Mouse (Mus musculus) heart, embryonic 10.5 days (tissue): ENCODE measurements around the gene Tmem119. TPM values are rescaled to one million over a fixed set of nuclear protein-coding genes. Genes with fewer than 3 reads are reported as not detected.
"Not testable (repeated sequence)": the region's sequence is repeated elsewhere in the genome, so short reads cannot be mapped to it uniquely, and the experiment has no call there.

Experiments used
- DNase-seq: peaks from one replicate; pipeline ENCODE4 v3.0.0-alpha.2; 2017; ENCODE audit warnings: low spot score
- H3K27ac ChIP-seq: fragments of 300-500 bp; sonication (generic); 2 replicates; pipeline ENCODE4 v1.5.1; 2016; ENCODE audit warnings: mild to moderate bottlenecking
- H3K27me3 ChIP-seq: fragments of 300-500 bp; sonication (generic); 2 replicates; pipeline ENCODE4 v1.6.1; 2016; ENCODE audit warnings: mild to moderate bottlenecking; ENCODE audit not compliant: poor library complexity, insufficient read depth, severe bottlenecking
- H3K36me3 ChIP-seq: fragments of 300-500 bp; sonication (generic); 2 replicates; pipeline ENCODE4 v1.6.1; 2016; ENCODE audit warnings: mild to moderate bottlenecking, moderate library complexity
- H3K4me1 ChIP-seq: fragments of 300-500 bp; sonication (generic); 2 replicates; pipeline ENCODE4 v1.6.1; 2016; ENCODE audit warnings: mild to moderate bottlenecking
- H3K4me3 ChIP-seq: fragments of 300-500 bp; sonication (generic); 2 replicates; pipeline ENCODE4 v1.5.1; 2016; ENCODE audit warnings: mild to moderate bottlenecking, moderate library complexity
- H3K9me3 ChIP-seq: fragments of 300-500 bp; sonication (generic); 2 replicates; pipeline ENCODE4 v1.6.1; 2016; ENCODE audit warnings: mild to moderate bottlenecking, moderate library complexity
- WGBS: fragments of 180-500 bp; shearing (Covaris S2); methylation state at CpG from one replicate; pipeline ENCODE4 v1.1.7; 2016; 5-methylcytosine and 5-hydroxymethylcytosine counted together
- polyA plus RNA-seq: library from polyadenylated mRNA; unstranded; fragments of >200 nt; fragmentation: Nextera tagmentation; extraction: Ambion mirVana; gene quantifications from 2 replicates; pipeline ENCODE4 v1.2.1, GENCODE M21; 2016

Tmem119 gene
- polyA plus RNA-seq, 1 experiment from 2014 or later, result 42.1 TPM

DNA sequence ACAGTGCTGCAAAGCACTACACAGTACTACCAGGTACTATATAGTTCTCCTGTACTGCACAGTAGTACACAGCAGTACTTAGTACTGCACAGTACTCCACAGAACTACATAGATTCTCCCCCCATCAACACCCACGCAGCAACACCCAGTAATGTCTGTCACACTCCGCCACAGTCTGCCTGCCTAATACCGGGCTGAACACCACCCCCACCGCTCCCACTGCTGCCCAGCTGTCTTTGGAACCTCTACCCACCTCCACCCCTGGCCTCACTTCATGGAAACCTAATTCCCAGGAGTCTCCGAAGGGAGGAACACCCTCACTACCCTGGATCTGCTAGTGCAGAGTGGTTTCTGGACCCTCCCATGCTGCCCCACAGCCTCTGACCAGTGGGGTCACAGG lies 19.6 kb downstream of the Tmem119 start:
- H3K9me3 ChIP-seq, result no peaks in the 10 kb centered on the region
- DNase-seq, result no peak
- WGBS, result 85% methylated on average over 5 of the region's 5 CpGs

DNA sequence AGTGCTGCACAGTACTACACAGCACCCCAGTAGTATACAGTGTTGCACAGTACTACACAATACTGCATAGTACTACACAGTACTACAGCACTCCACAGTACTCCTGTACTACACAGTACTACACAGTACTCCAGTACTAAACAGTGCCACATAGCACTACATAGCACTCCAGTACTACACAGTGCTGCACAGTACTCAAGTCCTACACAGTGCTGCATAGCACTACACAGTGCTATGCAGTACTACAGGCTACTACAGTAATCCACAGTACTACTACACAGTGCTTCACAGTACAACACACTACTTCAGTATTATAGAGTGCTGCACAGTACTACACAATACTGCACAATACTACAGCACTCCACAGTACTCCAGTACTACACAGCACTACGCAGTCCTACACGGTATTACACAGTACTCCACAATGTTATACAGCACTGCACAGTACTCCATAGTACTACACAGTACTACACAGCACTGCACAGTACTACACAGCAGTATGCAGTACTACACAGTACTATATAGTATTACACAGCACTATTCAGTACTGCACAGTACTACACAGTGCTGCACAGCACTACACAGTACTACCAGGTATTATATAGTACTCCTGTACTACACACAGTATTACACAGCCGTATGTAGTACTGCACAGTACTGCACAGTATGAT lies 20.1 kb downstream of the Tmem119 start:
- Histone ChIP-seq H3K36me3 (peaks cover 34% of the 10 kb centered on the region), H3K4me3 (no peak overlapping the region), H3K4me1 (peaks cover 20% of the 10 kb centered on the region), H3K9me3 (no peaks in the 10 kb centered on the region), H3K27me3 (no peaks in the 10 kb centered on the region; the same call in 1 of the 2 replicates), H3K27ac (no peak overlapping the region)
- WGBS, result 85% methylated on average over 3 of the region's 3 CpGs
- DNase-seq, result no peak

More for the DNA sequence above, 19.6 kb downstream of the Tmem119 start:
- Histone ChIP-seq H3K4me3 (no peak overlapping the region), H3K27me3 (no peaks in the 10 kb centered on the region; the same call in 1 of the 2 replicates), H3K4me1 (peaks cover 20% of the 10 kb centered on the region), H3K36me3 (peaks cover 29% of the 10 kb centered on the region), H3K27ac (no peak overlapping the region)

DNA sequence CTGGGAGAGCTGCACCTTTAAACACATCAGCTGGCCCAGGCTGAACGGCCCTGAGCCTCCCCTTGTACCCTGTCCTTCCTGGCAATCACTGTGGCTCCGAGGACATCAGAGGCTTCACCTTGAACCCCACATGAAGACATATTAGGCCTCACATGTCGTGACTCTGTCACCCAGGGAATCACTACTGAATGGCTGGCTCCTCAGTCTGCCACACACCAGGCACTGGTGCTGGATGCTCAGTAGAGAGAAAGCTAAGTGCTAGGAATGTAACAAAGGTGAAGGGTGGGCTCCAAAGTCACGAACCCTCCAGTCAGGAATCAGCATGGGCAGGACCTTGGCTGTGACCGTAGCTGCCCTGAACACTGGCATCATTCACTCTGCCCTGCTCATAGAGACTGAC lies 20.7 kb downstream of the Tmem119 start:
- H3K27me3 ChIP-seq, result no peaks in the 10 kb centered on the region; the same call in 1 of the 2 replicates
- H3K27ac ChIP-seq, result no peak overlapping the region
- H3K4me1 ChIP-seq, result peaks cover 20% of the 10 kb centered on the region
- DNase-seq, result no peak
- H3K4me3 ChIP-seq, result no peak overlapping the region
- H3K36me3 ChIP-seq, result peaks cover 40% of the 10 kb centered on the region
- no peaks in the 10 kb centered on the region for H3K9me3 ChIP-seq
- 76% methylated on average over 5 of the region's 5 CpGs for WGBS

DNA sequence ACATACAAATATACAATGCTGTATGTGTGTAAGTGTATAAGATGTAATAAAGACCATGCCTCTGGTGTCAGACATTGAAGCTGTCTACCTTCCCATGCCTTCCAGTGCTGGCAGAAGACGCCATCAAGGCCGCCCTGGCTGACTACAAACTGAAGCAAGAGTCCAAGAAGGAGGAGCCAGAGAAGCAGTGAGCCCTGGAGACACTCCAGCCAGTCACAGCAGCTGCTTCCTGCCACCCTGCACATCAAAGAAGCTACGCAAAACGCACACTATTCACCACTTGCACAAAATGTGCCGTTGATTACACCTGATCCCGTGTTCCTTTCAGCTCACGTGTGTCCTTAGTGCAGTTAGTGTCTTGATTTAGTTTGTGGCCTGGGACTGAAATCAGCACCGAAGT lies 22.6 kb downstream of the Tmem119 start:
- H3K4me1 ChIP-seq, result peaks cover 18% of the 10 kb centered on the region
- not testable (repeated sequence) for H3K4me3 ChIP-seq, H3K9me3 ChIP-seq, DNase-seq, H3K27ac ChIP-seq, H3K27me3 ChIP-seq
- peaks cover 46% of the 10 kb centered on the region for H3K36me3 ChIP-seq
- 87% methylated on average over 8 of the region's 8 CpGs for WGBS

DNA sequence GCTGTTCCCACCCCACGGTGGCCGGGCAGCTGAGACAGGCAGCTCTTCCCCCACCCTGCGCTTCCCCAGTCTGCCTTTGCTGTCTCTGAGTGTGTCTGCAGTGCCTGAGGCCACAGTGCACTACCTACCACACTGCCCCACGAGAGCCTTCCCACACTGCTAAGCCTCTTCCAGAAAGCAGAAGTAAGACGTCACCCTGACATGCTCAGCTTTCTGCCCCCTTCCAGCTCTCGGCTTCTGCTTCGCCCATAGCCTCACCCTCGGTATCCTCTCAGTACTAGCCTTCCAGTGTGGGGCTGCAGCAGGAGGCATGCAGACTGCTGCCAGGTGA lies 23.5 kb downstream of the Tmem119 start:
- Histone ChIP-seq H3K9me3 (no peaks in the 10 kb centered on the region), H3K4me1 (peaks cover 13% of the 10 kb centered on the region), H3K4me3 (no peak overlapping the region), H3K27ac (no peak overlapping the region), H3K36me3 (peaks cover 46% of the 10 kb centered on the region), H3K27me3 (no peaks in the 10 kb centered on the region)
- no peak for DNase-seq
- 90% methylated on average over 8 of the region's 8 CpGs for WGBS

DNA sequence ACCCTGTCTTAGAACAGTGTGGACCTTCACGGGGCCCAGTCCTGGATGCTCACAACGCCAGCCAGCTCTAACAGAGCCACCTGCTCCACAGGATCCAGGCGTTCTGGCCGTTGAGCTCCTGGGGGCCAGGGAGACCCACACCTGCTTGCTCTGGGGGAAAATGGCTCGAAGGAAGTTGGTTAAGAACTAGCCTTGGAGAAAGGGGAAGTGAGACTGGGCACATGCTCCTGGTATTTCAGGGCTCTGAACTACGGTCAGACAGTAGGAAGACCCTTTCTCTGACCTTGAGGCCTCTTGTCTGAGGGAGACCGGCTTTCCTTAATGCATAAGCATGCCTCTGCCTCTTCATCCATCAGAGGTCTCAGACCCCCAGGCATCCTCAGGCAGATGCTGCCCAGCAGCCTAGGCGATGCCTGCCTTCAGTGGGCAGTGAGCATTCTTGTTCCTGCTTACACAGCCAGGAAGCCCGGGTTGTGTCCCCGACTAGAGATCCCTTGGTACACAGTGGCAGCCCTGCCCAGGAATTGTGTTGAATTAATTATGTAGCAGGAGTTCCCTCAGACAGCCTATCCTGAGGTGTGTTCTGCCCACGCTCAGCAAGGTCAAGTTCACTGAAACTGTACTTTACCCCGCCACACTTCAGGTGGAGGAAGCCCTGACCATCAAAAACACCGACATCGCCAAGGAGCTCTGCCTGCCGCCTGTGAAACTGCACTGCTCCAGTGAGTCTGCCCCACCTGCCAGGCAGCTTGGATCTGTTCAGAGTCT lies 24.0 kb downstream of the Tmem119 start:
- H3K36me3 ChIP-seq, result peaks cover 46% of the 10 kb centered on the region
- no peak overlapping the region for H3K27ac ChIP-seq
- 90% methylated on average over 15 of the region's 15 CpGs for WGBS
- H3K27me3 ChIP-seq, result no peaks in the 10 kb centered on the region
- no peak overlapping the region for H3K4me3 ChIP-seq
- no peak for DNase-seq
- no peaks in the 10 kb centered on the region for H3K9me3 ChIP-seq
- peaks cover 13% of the 10 kb centered on the region for H3K4me1 ChIP-seq

DNA sequence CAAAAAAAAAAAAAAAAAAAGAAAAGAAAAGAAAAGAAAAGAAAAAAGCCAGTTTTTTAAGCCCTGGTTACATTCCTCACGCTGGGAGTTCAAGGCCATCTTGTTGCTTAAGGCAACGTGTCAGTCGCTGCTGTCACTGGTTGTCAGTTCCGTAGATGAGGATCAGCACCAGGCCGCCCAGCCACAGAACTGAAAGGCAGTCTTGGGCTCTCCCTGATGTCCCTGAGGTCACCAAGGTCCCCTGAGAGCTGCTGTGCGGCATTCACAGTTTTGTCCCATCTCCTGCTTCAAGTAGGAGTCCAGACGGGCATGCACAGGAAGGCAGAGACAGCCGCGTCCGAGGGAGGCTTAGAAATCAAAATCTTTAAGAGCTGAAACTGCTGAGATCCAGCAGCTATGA lies 24.7 kb downstream of the Tmem119 start:
- H3K27ac ChIP-seq, result no peak overlapping the region
- no peak for DNase-seq
- 93% methylated on average over 10 of the region's 10 CpGs for whole genome bisulfite sequencing
- H3K36me3 ChIP-seq, result peaks cover 46% of the 10 kb centered on the region
- H3K4me1 ChIP-seq, result peaks cover 14% of the 10 kb centered on the region
- no peaks in the 10 kb centered on the region for H3K27me3 ChIP-seq
- no peaks in the 10 kb centered on the region for H3K9me3 ChIP-seq
- no peak overlapping the region for H3K4me3 ChIP-seq

DNA sequence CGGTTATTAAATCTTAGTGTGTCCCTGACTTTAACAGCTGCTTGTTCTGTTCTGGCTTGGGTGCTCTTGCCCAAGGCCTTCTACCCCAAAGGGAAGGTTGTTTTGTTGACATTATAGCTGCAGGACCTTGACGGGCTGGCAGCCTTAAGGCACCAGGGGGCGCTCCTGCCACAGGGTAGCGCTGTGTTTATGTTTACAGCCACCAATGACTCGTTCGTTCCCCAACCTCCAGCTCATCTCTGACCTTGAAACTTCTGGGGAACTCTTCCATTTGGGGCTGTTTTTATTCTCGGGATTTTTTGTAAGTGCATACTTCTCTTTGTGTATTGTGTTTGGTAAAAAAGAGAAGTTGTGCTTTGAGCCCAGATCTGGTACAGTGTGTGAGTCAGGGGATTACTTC lies 26.7 kb downstream of the Tmem119 start:
- Histone ChIP-seq H3K27ac (0 out of 2 replicates have a peak overlapping the region, but pooled peaks have one; percentile 11), H3K27me3 (no peaks in the 10 kb centered on the region), H3K4me3 (peak overlapping the region; percentile 83), H3K9me3 (no peaks in the 10 kb centered on the region), H3K4me1 (peaks cover 32% of the 10 kb centered on the region), H3K36me3 (peaks cover 55% of the 10 kb centered on the region)
- peak; percentile 93 for DNase-seq
- WGBS, result 1% methylated on average over 7 of the region's 7 CpGs

DNA sequence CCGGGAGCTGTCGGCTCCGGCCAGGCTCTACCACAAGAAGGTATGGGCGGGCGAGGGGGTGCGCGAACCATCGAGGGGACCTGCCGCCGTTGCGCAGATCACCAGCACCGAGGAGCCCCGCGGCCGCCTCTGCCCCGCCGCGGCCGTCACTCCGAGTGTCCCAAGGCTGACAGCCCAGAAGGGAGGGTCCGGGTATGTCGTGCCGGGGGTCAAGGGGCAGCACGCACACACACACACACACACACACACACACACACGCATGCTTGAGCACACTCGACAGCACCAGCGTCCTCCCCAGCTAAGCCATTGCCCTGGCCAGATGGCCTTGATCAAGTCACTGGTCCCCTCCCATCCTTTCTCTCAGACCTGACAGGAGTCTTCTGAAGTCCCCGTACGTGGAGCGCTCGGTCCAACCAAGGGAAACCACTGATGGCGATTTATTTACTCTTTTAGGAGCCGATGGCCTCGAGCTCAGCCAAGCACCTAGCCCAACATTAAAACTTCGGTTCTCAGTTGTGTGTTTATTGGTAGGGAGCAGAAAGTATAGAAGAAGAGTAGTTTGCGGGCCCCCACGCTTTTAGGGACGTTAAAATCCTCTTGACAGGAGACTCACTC lies 27.3 kb downstream of the Tmem119 start:
- Histone ChIP-seq H3K36me3 (peaks cover 55% of the 10 kb centered on the region), H3K4me3 (peak overlapping the region; percentile 83), H3K27me3 (no peaks in the 10 kb centered on the region), H3K27ac (peak overlapping the region; percentile 98), H3K9me3 (no peaks in the 10 kb centered on the region), H3K4me1 (peaks cover 34% of the 10 kb centered on the region)
- 2% methylated on average over 38 of the region's 38 CpGs for WGBS
- DNase-seq, result peak; percentile 82

DNA sequence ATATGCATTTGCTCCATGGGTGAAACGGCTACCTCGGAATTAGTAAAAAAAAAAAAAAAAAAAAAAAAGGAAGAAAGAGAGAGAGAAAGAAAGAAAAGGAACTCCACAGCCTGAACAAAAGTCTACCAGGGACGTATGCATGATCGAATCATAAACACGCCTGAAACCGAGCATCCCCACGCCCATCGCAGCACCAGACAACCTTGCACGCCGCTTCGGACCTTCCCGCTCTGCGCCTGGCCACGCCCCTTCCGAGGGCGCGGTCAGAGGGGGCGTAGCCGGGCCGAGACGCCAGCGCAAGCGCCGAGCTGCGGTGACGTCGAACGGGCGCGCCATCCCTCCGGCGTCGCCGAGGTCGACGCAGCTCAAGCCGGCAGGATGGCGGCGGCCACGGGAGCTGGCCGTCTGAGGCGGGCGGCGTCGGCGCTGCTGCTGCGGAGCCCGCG lies 27.8 kb downstream of the Tmem119 start, which contains the start of the genes Sart3 and Iscu:
TSS of gene Sart3 (minus strand) at position 61 of the 446 bp plus-strand sequence.
TSS of gene Iscu (plus strand) at position 299 of the 446 bp plus-strand sequence.
- Histone ChIP-seq H3K4me1 (peaks cover 34% of the 10 kb centered on the region), H3K27me3 (no peaks in the 10 kb centered on the region), H3K27ac (peak within 1 kb of the TSS; percentile 98), H3K36me3 (peaks cover 57% of the 10 kb centered on the region), H3K4me3 (peak within 1 kb of the TSS; percentile 83), H3K9me3 (no peaks in the 10 kb centered on the region)
- peak; percentile 96 for DNase-seq
- WGBS, result under 1% methylated on average over 49 of the region's 49 CpGs

DNA sequence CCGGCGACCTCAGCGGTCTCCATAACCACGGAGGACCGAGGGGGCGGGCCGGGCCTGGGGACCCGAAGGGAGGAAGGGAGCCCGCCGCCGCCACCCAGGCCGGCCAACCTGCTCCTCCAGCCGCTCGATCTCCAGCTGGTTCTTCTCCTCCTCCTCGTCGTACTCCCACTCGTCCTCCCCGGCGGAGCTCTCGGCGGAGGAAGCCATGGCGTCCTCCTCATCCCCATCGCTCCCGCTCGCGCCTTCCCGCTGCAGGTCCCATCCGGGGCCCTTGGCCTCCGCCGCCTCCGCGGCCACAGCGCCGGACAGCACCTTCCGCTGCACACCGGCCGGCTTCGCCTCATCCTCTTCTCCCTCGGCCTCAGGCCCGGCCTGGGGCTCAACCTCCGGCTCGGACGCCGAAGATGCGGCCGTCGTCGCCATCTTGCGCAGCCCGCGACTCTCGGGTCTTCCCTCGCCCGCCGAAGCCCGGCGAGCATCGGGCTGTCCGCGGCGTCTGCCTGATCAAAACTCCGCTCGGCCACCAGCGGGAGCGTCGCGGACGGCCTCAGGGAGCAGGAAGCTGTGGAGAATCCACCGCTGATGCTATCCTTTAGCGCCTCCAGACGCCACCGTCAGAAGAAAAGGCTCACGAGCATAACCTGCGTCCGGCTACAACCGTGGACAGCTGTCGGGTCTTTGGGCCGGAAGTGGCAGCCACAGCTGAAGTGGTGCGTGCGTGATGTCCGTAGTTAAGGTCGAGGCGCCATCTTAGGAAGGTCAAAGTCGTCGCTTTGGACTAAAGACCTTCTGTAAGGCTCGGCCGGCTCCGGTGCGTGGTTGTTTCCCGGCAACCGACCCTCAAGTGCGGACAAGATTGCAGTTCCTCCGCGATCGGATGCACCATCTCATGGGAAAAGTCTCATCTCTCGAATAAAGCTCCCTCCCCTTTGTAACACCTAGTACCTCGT lies 28.8 kb downstream of the Tmem119 start:
- DNase-seq, result peak; percentile 95
- H3K9me3 ChIP-seq, result no peaks in the 10 kb centered on the region
- peak overlapping the region; percentile 83 for H3K4me3 ChIP-seq
- H3K27me3 ChIP-seq, result no peaks in the 10 kb centered on the region
- H3K27ac ChIP-seq, result peak overlapping the region; percentile 98
- peaks cover 34% of the 10 kb centered on the region for H3K4me1 ChIP-seq
- peaks cover 58% of the 10 kb centered on the region for H3K36me3 ChIP-seq
- WGBS, result under 1% methylated on average over 92 of the region's 97 CpGs

DNA sequence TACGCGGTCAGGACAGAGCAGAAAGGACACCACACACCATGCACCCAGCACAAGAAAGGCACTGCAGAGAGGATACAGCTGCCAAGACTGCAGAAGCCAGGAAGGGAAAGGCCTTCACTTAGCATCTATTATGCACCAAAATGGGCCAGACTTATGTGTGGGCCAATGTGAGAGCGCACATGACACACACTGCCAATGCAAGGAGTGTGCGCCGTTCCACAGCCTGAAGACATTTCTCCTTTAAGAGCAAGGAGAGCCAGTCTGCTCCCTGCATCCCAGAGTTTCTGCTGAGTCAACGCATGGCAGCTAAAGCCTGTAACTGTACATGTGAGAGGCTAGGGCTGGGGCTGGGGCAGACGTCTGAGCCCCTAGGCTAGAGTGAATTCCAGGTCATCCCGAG lies 31.5 kb downstream of the Tmem119 start:
- DNase-seq, result no peak
- WGBS, result 93% methylated on average over 8 of the region's 8 CpGs
- no peaks in the 10 kb centered on the region for H3K9me3 ChIP-seq
- H3K4me3 ChIP-seq, result no peak overlapping the region
- H3K27me3 ChIP-seq, result no peaks in the 10 kb centered on the region
- H3K36me3 ChIP-seq, result peaks cover 48% of the 10 kb centered on the region
- no peak overlapping the region for H3K27ac ChIP-seq
- peaks cover 35% of the 10 kb centered on the region for H3K4me1 ChIP-seq
